Mouse (Mus musculus): ENCODE measurements at regions not wholly inside any gene's neighbourhood (a gene's known extent, or its start where the extent isn't known, plus 50 kb on each side); places are given as distances from the start of the nearest gene placed in this dataset.
A peak's percentile ranks its signal among the peaks of the same experiment; 100 is the strongest.

GRCm38 (mm10) chr19:21140456-21140855, 131.6 kb upstream of the Zfand5 start:
- no peak overlapping the region for H3K27ac ChIP-seq (ENCODE audit: low read depth, low read length)
- no peak overlapping the region for H3K4me3 ChIP-seq (ENCODE audit: low read depth, low read length)
- no peak overlapping the region for H3K9ac ChIP-seq (ENCODE audit: low read length)
- no peak overlapping the region for H3K4me2 ChIP-seq (ENCODE audit: low read depth)
- 65% methylated on average over 3 of the region's 3 CpGs for WGBS
- no peaks in the 10 kb centered on the region for H3K9me3 ChIP-seq (ENCODE audit: control insufficient read depth, low read length)
- no peaks in the 10 kb centered on the region for H3K27me3 ChIP-seq (ENCODE audit: control insufficient read depth, insufficient read depth, low read length)
- DNase-seq (ENCODE audit: low spot score) (no peak), ATAC-seq (ENCODE audit: insufficient read depth, low FRiP score, low TSS enrichment) (no peak)
- peaks cover 17% of the 10 kb centered on the region for H3K4me1 ChIP-seq (ENCODE audit: control insufficient read depth, insufficient read depth, low read length)
- no peaks in the 10 kb centered on the region for H3K36me3 ChIP-seq (ENCODE audit: control insufficient read depth, insufficient read depth, low read length)

GRCm38 (mm10) chr19:21138998-21139495, 133.0 kb upstream of the Zfand5 start:
- WGBS = 88% methylated on average over 8 of the region's 8 CpGs
- peaks cover 7% of the 10 kb centered on the region for H3K4me1 ChIP-seq (ENCODE audit: control insufficient read depth, insufficient read depth, low read length)
- H3K27ac ChIP-seq (ENCODE audit: low read depth, low read length) = no peak overlapping the region
- H3K4me2 ChIP-seq (ENCODE audit: low read depth) = no peak overlapping the region
- no peak overlapping the region for H3K4me3 ChIP-seq (ENCODE audit: low read depth, low read length)
- H3K9ac ChIP-seq (ENCODE audit: low read length) = no peak overlapping the region
- no peak for ATAC-seq (ENCODE audit: insufficient read depth, low FRiP score, low TSS enrichment)
- H3K27me3 ChIP-seq (ENCODE audit: control insufficient read depth, insufficient read depth, low read length) = no peaks in the 10 kb centered on the region
- no peak for DNase-seq (ENCODE audit: low spot score)
- no peaks in the 10 kb centered on the region for H3K9me3 ChIP-seq (ENCODE audit: control insufficient read depth, low read length)
- no peaks in the 10 kb centered on the region for H3K36me3 ChIP-seq (ENCODE audit: control insufficient read depth, insufficient read depth, low read length)

DNA sequence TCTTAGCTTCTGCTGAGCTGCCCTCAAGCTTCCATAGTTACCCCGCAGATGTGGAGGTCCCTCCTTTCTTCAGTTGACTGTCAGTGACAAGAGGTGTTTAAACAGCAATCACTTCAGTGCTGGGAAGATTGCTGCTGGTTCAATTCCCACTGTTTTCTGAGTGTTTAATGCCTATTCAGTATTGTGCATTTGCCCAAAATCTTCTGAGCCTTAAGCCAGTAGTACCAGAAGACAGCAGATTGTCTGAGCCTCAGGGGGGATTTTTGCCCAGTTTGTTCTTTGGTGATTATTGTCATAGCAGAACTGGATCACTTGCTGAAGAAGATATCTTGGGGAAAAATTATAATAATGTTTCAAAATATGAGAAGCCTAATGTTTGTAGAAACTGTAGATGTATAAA, 135.3 kb upstream of the Zfand5 start:
- H3K4me2 ChIP-seq (ENCODE audit: low read depth) = no peak overlapping the region
- no peak overlapping the region for H3K9ac ChIP-seq (ENCODE audit: low read length)
- H3K27ac ChIP-seq (ENCODE audit: low read depth, low read length) = no peak overlapping the region
- 78% methylated on average over 1 of the region's 1 CpGs for WGBS
- ATAC-seq (ENCODE audit: insufficient read depth, low FRiP score, low TSS enrichment) = no peak
- no peaks in the 10 kb centered on the region; the same call in 1 of the 2 replicates for H3K4me1 ChIP-seq (ENCODE audit: control insufficient read depth, insufficient read depth, low read length)
- no peaks in the 10 kb centered on the region for H3K27me3 ChIP-seq (ENCODE audit: control insufficient read depth, insufficient read depth, low read length)
- H3K4me3 ChIP-seq (ENCODE audit: low read depth, low read length) = no peak overlapping the region
- no peaks in the 10 kb centered on the region for H3K36me3 ChIP-seq (ENCODE audit: control insufficient read depth, insufficient read depth, low read length)
- DNase-seq (ENCODE audit: low spot score) = no peak
- no peaks in the 10 kb centered on the region for H3K9me3 ChIP-seq (ENCODE audit: control insufficient read depth, low read length)

DNA sequence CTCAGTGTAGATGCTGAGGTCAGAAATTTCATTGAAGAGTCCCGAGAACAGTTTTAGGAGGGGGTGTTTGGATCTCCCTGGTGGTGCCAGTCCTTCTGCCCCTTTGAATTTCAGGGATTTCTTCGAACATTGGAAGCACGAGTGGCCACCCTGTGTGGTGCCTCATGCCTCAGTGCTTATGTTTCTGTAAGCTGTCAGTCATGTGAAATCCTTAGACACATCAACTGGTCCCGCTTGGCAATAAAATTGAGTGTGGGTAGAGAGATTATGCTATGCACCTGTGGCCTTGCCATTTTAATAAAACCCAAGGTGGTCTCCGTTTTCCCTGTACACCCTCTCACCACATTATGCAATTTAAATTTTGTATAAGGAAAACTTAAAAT, 136.1 kb upstream of the Zfand5 start:
- DNase-seq (ENCODE audit: low spot score) (no peak), ATAC-seq (ENCODE audit: insufficient read depth, low FRiP score, low TSS enrichment) (peak; percentile 38; the same call in 1 of the 2 replicates)
- no peaks in the 10 kb centered on the region for H3K36me3 ChIP-seq (ENCODE audit: control insufficient read depth, insufficient read depth, low read length)
- H3K27ac ChIP-seq (ENCODE audit: low read depth, low read length) = no peak overlapping the region
- no peak overlapping the region for H3K4me2 ChIP-seq (ENCODE audit: low read depth)
- 55% methylated on average over 5 of the region's 5 CpGs for WGBS
- no peak overlapping the region for H3K4me3 ChIP-seq (ENCODE audit: low read depth, low read length)
- H3K9ac ChIP-seq (ENCODE audit: low read length) = no peak overlapping the region
- H3K27me3 ChIP-seq (ENCODE audit: control insufficient read depth, insufficient read depth, low read length) = no peaks in the 10 kb centered on the region
- H3K4me1 ChIP-seq (ENCODE audit: control insufficient read depth, insufficient read depth, low read length) = no peaks in the 10 kb centered on the region; the same call in 1 of the 2 replicates
- H3K9me3 ChIP-seq (ENCODE audit: control insufficient read depth, low read length) = no peaks in the 10 kb centered on the region

DNA sequence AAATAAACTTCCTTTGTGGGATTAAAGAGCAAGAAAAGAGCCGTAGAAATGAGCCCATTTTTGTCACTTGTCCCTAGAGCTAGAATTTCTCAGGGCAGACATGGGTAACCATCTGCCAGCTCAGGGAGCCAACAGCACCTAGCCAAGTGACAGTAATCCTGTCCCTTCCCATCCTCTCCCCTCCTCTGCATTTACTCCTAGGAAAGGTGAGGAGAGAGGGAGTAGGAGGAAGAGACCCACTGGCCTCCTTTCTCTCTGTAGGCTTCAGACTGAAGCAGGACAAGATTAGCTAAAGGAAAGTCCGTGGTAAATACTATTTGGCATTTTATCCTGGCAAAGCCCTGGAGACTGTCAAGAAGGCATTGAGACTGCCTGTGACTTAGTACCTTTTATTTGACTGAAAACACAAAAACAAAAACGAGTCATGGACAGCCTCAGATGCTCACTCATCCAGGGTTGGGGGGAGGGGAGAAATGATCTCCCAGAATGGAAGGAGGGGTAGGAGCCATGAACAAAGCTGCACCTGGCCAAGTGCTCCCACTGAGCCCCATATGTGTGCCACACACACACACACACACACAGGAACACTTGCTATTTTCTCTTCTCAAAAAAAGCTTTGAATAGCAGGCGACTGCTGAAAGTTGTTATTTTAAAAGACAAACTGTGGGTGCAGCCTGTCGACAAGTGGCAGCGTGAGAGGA, 136.6 kb upstream of the Zfand5 start:
- ATAC-seq (ENCODE audit: insufficient read depth, low FRiP score, low TSS enrichment) (peak; percentile 65), DNase-seq (ENCODE audit: low spot score) (no peak)
- Histone ChIP-seq H3K36me3 (ENCODE audit: control insufficient read depth, insufficient read depth, low read length) (no peaks in the 10 kb centered on the region), H3K9ac (ENCODE audit: low read length) (no peak overlapping the region), H3K27me3 (ENCODE audit: control insufficient read depth, insufficient read depth, low read length) (no peaks in the 10 kb centered on the region), H3K4me2 (ENCODE audit: low read depth) (no peak overlapping the region), H3K4me1 (ENCODE audit: control insufficient read depth, insufficient read depth, low read length) (no peaks in the 10 kb centered on the region; the same call in 1 of the 2 replicates), H3K4me3 (ENCODE audit: low read depth, low read length) (no peak overlapping the region), H3K27ac (ENCODE audit: low read depth, low read length) (no peak overlapping the region), H3K9me3 (ENCODE audit: control insufficient read depth, low read length) (no peaks in the 10 kb centered on the region)
- 39% methylated on average over 6 of the region's 6 CpGs for WGBS

DNA sequence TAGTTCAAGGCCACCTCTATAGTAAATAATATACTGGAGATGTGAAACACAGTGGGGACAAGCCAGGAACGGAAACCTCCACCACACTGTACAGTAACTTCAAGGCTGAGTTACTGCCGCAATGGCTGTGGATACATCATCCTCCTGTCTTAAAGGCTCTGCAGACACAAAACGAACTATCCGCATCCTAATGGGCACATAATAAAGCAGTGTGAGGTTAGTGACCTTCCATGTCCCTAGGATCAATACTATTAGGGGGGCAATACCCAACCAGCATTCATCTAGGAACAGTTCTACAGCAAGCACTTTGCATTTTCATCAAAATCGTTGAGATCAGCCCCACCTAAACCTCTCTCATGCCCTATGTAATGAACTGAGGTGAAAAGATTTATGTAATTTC, 142.4 kb upstream of the Zfand5 start:
- H3K4me2 ChIP-seq (ENCODE audit: low read depth) = no peak overlapping the region
- no peaks in the 10 kb centered on the region for H3K27me3 ChIP-seq (ENCODE audit: control insufficient read depth, insufficient read depth, low read length)
- no peaks in the 10 kb centered on the region for H3K36me3 ChIP-seq (ENCODE audit: control insufficient read depth, insufficient read depth, low read length)
- no peak for ATAC-seq (ENCODE audit: insufficient read depth, low FRiP score, low TSS enrichment)
- H3K4me3 ChIP-seq (ENCODE audit: low read depth, low read length) = no peak overlapping the region
- H3K9me3 ChIP-seq (ENCODE audit: control insufficient read depth, low read length) = no peaks in the 10 kb centered on the region
- no peak overlapping the region for H3K9ac ChIP-seq (ENCODE audit: low read length)
- WGBS = 79% methylated on average over 5 of the region's 5 CpGs
- no peak for DNase-seq (ENCODE audit: low spot score)
- no peak overlapping the region for H3K27ac ChIP-seq (ENCODE audit: low read depth, low read length)
- no peaks in the 10 kb centered on the region for H3K4me1 ChIP-seq (ENCODE audit: control insufficient read depth, insufficient read depth, low read length)

DNA sequence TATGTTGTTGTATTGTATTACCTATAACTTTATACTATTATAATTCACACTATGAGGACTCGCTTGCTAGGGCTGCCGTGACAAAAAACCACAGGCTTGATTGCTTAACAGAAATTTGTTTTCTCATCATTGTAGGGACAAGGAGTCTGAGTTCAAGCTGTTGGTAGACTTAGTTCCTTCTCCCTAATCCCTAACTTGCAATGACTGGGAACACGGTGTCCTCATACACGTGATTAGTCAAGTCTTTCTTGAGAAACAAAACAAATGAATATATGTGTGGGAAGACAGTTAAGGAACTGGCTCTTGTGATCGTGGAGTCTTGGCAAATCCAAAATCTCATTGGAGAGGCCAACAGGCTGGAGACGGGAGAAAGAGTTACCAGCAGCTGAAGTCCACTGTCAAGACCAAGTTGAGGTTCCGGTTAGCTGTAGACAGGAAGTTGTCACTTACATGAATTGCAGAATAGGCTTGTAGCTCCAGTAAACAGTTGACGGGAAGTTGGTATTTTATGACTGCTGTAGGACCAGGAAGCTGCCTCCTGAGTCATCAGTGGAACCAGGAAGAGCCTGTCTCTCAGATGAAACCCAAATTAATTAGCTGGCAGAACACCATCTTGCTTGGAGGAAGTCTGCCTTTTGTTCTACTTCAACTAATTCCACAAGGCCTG, 144.9 kb upstream of the Zfand5 start:
- Histone ChIP-seq H3K4me3 (ENCODE audit: low read depth, low read length) (no peak overlapping the region), H3K4me2 (ENCODE audit: low read depth) (no peak overlapping the region), H3K27me3 (ENCODE audit: control insufficient read depth, insufficient read depth, low read length) (no peaks in the 10 kb centered on the region), H3K4me1 (ENCODE audit: control insufficient read depth, insufficient read depth, low read length) (no peaks in the 10 kb centered on the region), H3K9me3 (ENCODE audit: control insufficient read depth, low read length) (no peaks in the 10 kb centered on the region), H3K36me3 (ENCODE audit: control insufficient read depth, insufficient read depth, low read length) (no peaks in the 10 kb centered on the region), H3K27ac (ENCODE audit: low read depth, low read length) (no peak overlapping the region), H3K9ac (ENCODE audit: low read length) (no peak overlapping the region)
- no peak for DNase-seq (ENCODE audit: low spot score)
- WGBS = 89% methylated on average over 8 of the region's 8 CpGs
- ATAC-seq (ENCODE audit: insufficient read depth, low FRiP score, low TSS enrichment) = no peak

- H3K4me2 ChIP-seq (ENCODE audit: low read depth) = no peak overlapping the region
- no peak overlapping the region for H3K27ac ChIP-seq (ENCODE audit: low read depth, low read length)
- no peaks in the 10 kb centered on the region for H3K36me3 ChIP-seq (ENCODE audit: control insufficient read depth, insufficient read depth, low read length)
- H3K9ac ChIP-seq (ENCODE audit: low read length) = no peak overlapping the region
- ATAC-seq (ENCODE audit: insufficient read depth, low FRiP score, low TSS enrichment) (no peak), DNase-seq (ENCODE audit: low spot score) (no peak)
- no peaks in the 10 kb centered on the region for H3K27me3 ChIP-seq (ENCODE audit: control insufficient read depth, insufficient read depth, low read length)
- H3K9me3 ChIP-seq (ENCODE audit: control insufficient read depth, low read length) = no peaks in the 10 kb centered on the region
- 85% methylated on average over 2 of the region's 2 CpGs for WGBS
- H3K4me3 ChIP-seq (ENCODE audit: low read depth, low read length) = no peak overlapping the region
- no peaks in the 10 kb centered on the region for H3K4me1 ChIP-seq (ENCODE audit: control insufficient read depth, insufficient read depth, low read length)
Observed at GRCm38 (mm10) chr19:21126670-21127069, 145.4 kb upstream of the Zfand5 start.

- 88% methylated on average over 6 of the region's 6 CpGs for WGBS
- no peak overlapping the region for H3K9ac ChIP-seq (ENCODE audit: low read length)
- H3K4me2 ChIP-seq (ENCODE audit: low read depth) = no peak overlapping the region
- H3K9me3 ChIP-seq (ENCODE audit: control insufficient read depth, low read length) = no peaks in the 10 kb centered on the region
- no peaks in the 10 kb centered on the region for H3K36me3 ChIP-seq (ENCODE audit: control insufficient read depth, insufficient read depth, low read length)
- no peaks in the 10 kb centered on the region for H3K27me3 ChIP-seq (ENCODE audit: control insufficient read depth, insufficient read depth, low read length)
- no peak overlapping the region for H3K4me3 ChIP-seq (ENCODE audit: low read depth, low read length)
- no peaks in the 10 kb centered on the region for H3K4me1 ChIP-seq (ENCODE audit: control insufficient read depth, insufficient read depth, low read length)
- ATAC-seq (ENCODE audit: insufficient read depth, low FRiP score, low TSS enrichment) (no peak), DNase-seq (ENCODE audit: low spot score) (no peak)
- H3K27ac ChIP-seq (ENCODE audit: low read depth, low read length) = no peak overlapping the region
Observed at GRCm38 (mm10) chr19:21119477-21119876, 152.6 kb upstream of the Zfand5 start.

All from neural tube, embryonic 11.5 days (tissue).